Mouse (Mus musculus): ENCODE results near the gene Fam71e2.

DNA sequence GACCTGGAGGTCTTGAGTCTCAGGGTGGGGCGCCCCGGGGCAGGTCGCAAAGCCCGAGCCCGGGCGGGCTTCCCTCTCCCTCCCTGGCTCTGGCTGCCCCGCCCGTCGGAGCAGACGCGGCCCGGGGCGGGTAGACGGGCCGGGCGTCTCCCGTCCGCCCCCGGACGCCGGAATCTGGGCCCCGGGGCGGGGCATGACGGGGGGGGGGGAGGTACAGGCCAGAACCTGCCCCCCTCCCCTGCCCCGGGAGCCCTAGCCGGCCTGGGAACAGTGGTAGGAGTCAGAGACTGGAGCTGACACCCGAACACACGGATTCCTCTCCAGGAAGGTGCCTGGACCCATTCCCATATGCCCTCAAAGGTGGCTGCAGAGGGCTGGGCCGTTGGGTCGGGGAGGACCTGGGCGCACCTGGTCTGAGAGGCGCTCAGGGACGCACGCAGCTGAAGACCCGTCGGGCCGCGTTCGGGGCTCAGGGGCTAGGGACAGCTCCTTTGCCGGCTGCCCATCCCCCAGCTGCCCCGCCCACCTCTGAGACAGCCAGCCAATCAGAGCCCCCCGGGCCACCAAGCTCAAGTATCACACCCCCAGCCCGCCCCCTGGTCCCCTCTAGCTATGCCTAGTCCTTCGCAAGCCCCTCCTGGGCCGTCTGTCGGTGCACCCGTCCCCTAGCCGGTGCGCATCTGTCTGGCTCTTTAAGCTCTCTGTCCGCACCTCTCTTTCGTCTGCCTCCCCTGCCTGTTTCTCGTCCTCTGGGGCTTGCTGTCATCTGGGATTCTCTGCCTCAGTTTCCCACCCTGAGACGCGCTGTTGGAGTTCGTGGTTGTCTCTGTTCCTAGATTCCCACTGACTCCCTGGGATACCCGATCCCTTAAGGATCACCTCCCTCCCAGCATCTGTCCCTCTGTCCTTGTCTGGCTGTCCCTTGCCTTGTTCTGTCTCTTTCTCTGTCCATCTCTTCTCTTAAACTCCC, 6.0 kb upstream of the Fam71e2 start:
- TF ChIP-seq POLR2A (IDR thresholded peaks at IDR 0.05; ENCODE audit: insufficient read length, low read depth) (peak; percentile 50), TCF12 (IDR thresholded peaks at IDR 0.05; ENCODE audit: insufficient read depth, poor library complexity, severe bottlenecking) (no peak), USF1 (IDR thresholded peaks at IDR 0.05; ENCODE audit: low read depth) (no peak), MAX (IDR thresholded peaks at IDR 0.05; ENCODE audit: low read depth) (no peak), E2F4 (IDR thresholded peaks at IDR 0.05; ENCODE audit: insufficient read depth) (no peak), TCF3 (IDR thresholded peaks at IDR 0.05; ENCODE audit: insufficient read length, low read depth) (no peak), POLR2AphosphoS2 (IDR thresholded peaks at IDR 0.05; ENCODE audit: insufficient read length, low read depth) (no peak), MYOD1 (IDR thresholded peaks at IDR 0.05; ENCODE audit: control insufficient read depth in 1 of 3, insufficient read length in 2 of 3, low read depth in 2 of 3) (no peak), CEBPB (IDR thresholded peaks at IDR 0.05; ENCODE audit: insufficient read depth, poor library complexity, severe bottlenecking) (no peak), REST (IDR thresholded peaks at IDR 0.05; ENCODE audit: insufficient read depth, insufficient read length) (no peak), MYOG (IDR thresholded peaks at IDR 0.05; ENCODE audit: control insufficient read depth in 1 of 3, insufficient read depth in 1 of 3, insufficient read length in 2 of 3, low read depth in 2 of 3) (no peak), SRF (IDR thresholded peaks at IDR 0.05; ENCODE audit: control insufficient read depth, insufficient read length, low read depth) (no peak)
